ENCODE assay signal across 8 mouse cellular contexts in genomic region chr9:4795075-4795474, GRCm38 (mm10). TPM values are rescaled to one million over a fixed set of nuclear protein-coding genes. Genes with fewer than 3 reads are reported as not detected.
DNase-seq lines count a peak whose midpoint lies in the region; ATAC-seq lines count a peak whose summit lies in the region.

No protein-coding gene starts in this region.

- no peaks in the 10 kb centered on the region for H3K27me3 ChIP-seq in forebrain, embryonic 14.5 days (replicated peaks; ENCODE audit: control insufficient read depth, insufficient read depth, low read length)
- H3K27me3 ChIP-seq in midbrain, embryonic 12.5 days, result no peaks in the 10 kb centered on the region

- H3K27ac ChIP-seq in forebrain, embryonic 14.5 days (ENCODE audit: low read depth, low read length), result peak overlapping the region; percentile 91; the same call in 1 of the 2 replicates
- H3K27ac ChIP-seq in midbrain, embryonic 12.5 days (replicated peaks), result peak overlapping the region; percentile 93

- ATAC-seq in forebrain, embryonic 14.5 days, result peak; percentile 4; the same call in 1 of the 2 replicates
- ATAC-seq in midbrain, embryonic 12.5 days (ENCODE audit: low FRiP score, low read depth), result peak; percentile 0; the same call in 1 of the 2 replicates

- peak; percentile 6 for DNase-seq in layer of hippocampus, adult 11-12 months (ENCODE audit: low spot score)
- no peak for DNase-seq in layer of hippocampus, adult 9-10 months (ENCODE audit: low spot score)
- DNase-seq in cerebellum, adult 9-11 months, result peak; percentile 45
- DNase-seq in forebrain, embryonic 14.5 days (ENCODE audit: low spot score), result peak; percentile 28
- DNase-seq in spleen, adult 12 weeks (ENCODE audit: low spot score), result no peak
- DNase-seq in urinary bladder, postnatal 25 days (ENCODE audit: low spot score), result no peak
- DNase-seq in adipocyte (ENCODE audit: low spot score), result no peak

- H3K4me3 ChIP-seq in forebrain, embryonic 14.5 days (ENCODE audit: low read depth, low read length), result peak overlapping the region; percentile 61
- H3K4me3 ChIP-seq in midbrain, embryonic 12.5 days, result peak overlapping the region; percentile 72

- H3K36me3 ChIP-seq in forebrain, embryonic 14.5 days (ENCODE audit: control insufficient read depth, insufficient read depth, low read length), result no peaks in the 10 kb centered on the region
- H3K36me3 ChIP-seq in midbrain, embryonic 12.5 days, result no peaks in the 10 kb centered on the region

- H3K9me3 ChIP-seq in forebrain, embryonic 14.5 days (replicated peaks; ENCODE audit: control insufficient read depth, low read length), result no peaks in the 10 kb centered on the region
- H3K9me3 ChIP-seq in midbrain, embryonic 12.5 days, result no peaks in the 10 kb centered on the region

- 0% methylated on average over 6 of the region's 6 CpGs for WGBS in forebrain, embryonic 14.5 days
- WGBS in midbrain, embryonic 12.5 days, result 1% methylated on average over 5 of the region's 6 CpGs

- H3K4me1 ChIP-seq in forebrain, embryonic 14.5 days (ENCODE audit: control insufficient read depth, insufficient read depth, low read length), result peaks cover 3% of the 10 kb centered on the region; the same call in 1 of the 2 replicates
- peaks cover 9% of the 10 kb centered on the region; the same call in 1 of the 2 replicates for H3K4me1 ChIP-seq in midbrain, embryonic 12.5 days

- peak overlapping the region; percentile 83 for H3K9ac ChIP-seq in forebrain, embryonic 14.5 days (ENCODE audit: low read length)
- H3K9ac ChIP-seq in midbrain, embryonic 12.5 days (replicated peaks), result peak overlapping the region; percentile 77

- peak overlapping the region; percentile 68 for H3K4me2 ChIP-seq in forebrain, embryonic 14.5 days (ENCODE audit: low read length)
- peak overlapping the region; percentile 71 for H3K4me2 ChIP-seq in midbrain, embryonic 12.5 days (replicated peaks)

RNA-seq across cellular contexts. Expression of gene Gria4, which starts 1.0 kb away (rescaled TPM):
- 14.8 and 22.0 TPM in 2 replicates for polyA plus RNA-seq in forebrain, embryonic 14.5 days (2014; fragmentation: Nextera tagmentation; extraction: Ambion mirVana)
- 12.9 and 14.1 TPM in 2 replicates for polyA plus RNA-seq in midbrain, embryonic 12.5 days (2016; fragmentation: Nextera tagmentation; extraction: Ambion mirVana)

Comparison
In these comparisons a context has a peak if more than half of its experiments do, and no peak if none do; other contexts are left out.
1. DNase-seq: peak in layer of hippocampus, adult 11-12 months (single experiment), cerebellum, adult 9-11 months (single experiment) and forebrain, embryonic 14.5 days (single experiment); none in layer of hippocampus, adult 9-10 months (single experiment), spleen, adult 12 weeks (single experiment), urinary bladder, postnatal 25 days (single experiment) and adipocyte (single experiment).